Mouse (Mus musculus) ES-Bruce4 (cell line): Measurements from ENCODE around the gene Ly6g6d.
A peak's percentile ranks its signal among the peaks of the same experiment; 100 is the strongest.

Experiments used
- CTCF ChIP-seq: IDR thresholded peaks from one replicate; pipeline ENCODE4 v1.8.1; 2011; ENCODE audit warnings: low read depth, low read length
- EP300 ChIP-seq: IDR thresholded peaks from 2 replicates; pipeline ENCODE4 v1.6.1; 2011; ENCODE audit warnings: low read depth, low read length; ENCODE audit not compliant: insufficient read depth
- POLR2A ChIP-seq: IDR thresholded peaks from one replicate; pipeline ENCODE4 v1.8.1; 2011; ENCODE audit warnings: low read length; ENCODE audit not compliant: insufficient read depth

DNA sequence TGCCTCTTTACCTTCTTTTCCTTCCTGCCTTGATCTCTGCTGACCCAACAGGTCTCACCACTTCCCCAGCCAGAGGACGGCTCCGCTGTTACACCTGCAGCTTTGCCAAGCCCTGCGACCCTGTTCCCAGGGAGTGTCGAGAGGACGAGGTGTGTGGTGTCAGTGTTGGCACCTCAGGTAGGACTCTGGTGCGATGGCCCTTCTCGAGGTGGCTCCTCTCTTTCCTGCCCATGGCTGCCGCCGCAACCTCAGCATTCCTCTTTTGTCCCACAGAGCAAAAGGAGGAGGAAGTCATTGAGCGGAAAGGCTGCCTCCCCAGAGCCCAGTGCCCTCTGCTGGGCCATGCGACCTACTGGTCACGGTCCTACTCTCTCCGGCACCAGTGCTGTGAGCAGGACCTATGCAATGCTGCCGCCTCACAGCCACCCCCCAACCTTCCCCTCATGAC, at the start of gene Ly6g6d:
- TF ChIP-seq CTCF: peak; percentile 34
- TF ChIP-seq POLR2A: no peak
- no peak for TF ChIP-seq EP300
